Comparison of ENCODE assay signal across 28 mouse cellular contexts in genomic region chr11:67008528-67008927, GRCm38 (mm10). TPM values are rescaled to one million over a fixed set of nuclear protein-coding genes. Genes with fewer than 3 reads are reported as not detected.
DNase-seq lines count a peak whose midpoint lies in the region; ATAC-seq and TF ChIP-seq lines count a peak whose summit lies in the region.
"Had no signal": no experiment of that assay in that cellular context is flagged by ENCODE, and none has a peak within 500 bp of the region (broad histone marks: within the 10 kb centered on the region; RNA-seq: fewer than 3 reads in every experiment).

No protein-coding gene starts in this region.

- H3K9ac ChIP-seq in hindbrain, embryonic 14.5 days = no peak overlapping the region
- H3K9ac ChIP-seq in neural tube, embryonic 13.5 days = no peak overlapping the region
- H3K9ac ChIP-seq in neural tube, embryonic 15.5 days (replicated peaks) = no peak overlapping the region
- 0 out of 2 replicates have a peak overlapping the region, but pooled peaks have one; percentile 15 for H3K9ac ChIP-seq in ES-Bruce4 (ENCODE audit: low read depth, poor library complexity, severe bottlenecking)
- 0 out of 2 replicates have a peak overlapping the region, but pooled peaks have one; percentile 8 for H3K9ac ChIP-seq in hindbrain, embryonic 16.5 days (ENCODE audit: low read depth, low read length)
- H3K9ac ChIP-seq: embryonic facial prominence, embryonic 12.5 days; embryonic facial prominence, embryonic 15.5 days; forebrain, postnatal 0 days; heart, embryonic 12.5 days; heart, embryonic 15.5 days; intestine, embryonic 15.5 days had no signal

- TF ChIP-seq EP300 in ES-Bruce4 (IDR thresholded peaks at IDR 0.05; ENCODE audit: insufficient read depth, low read depth, low read length) = no peak

- WGBS in hindbrain, embryonic 14.5 days = 83% methylated on average over 4 of the region's 4 CpGs
- WGBS in hindbrain, embryonic 10.5 days = 92% methylated on average over 4 of the region's 4 CpGs
- 70% methylated on average over 4 of the region's 4 CpGs for whole genome bisulfite sequencing in neural tube, embryonic 13.5 days
- WGBS in neural tube, embryonic 15.5 days = 71% methylated on average over 4 of the region's 4 CpGs
- WGBS in hindbrain, embryonic 16.5 days = 71% methylated on average over 4 of the region's 4 CpGs

- no peak overlapping the region for H3K4me2 ChIP-seq in hindbrain, embryonic 14.5 days (replicated peaks)
- no peak overlapping the region for H3K4me2 ChIP-seq in neural tube, embryonic 13.5 days
- no peak overlapping the region for H3K4me2 ChIP-seq in neural tube, embryonic 15.5 days
- H3K4me2 ChIP-seq in hindbrain, embryonic 16.5 days (ENCODE audit: low read length) = no peak overlapping the region
- H3K4me2 ChIP-seq: embryonic facial prominence, embryonic 12.5 days; embryonic facial prominence, embryonic 15.5 days; heart, embryonic 12.5 days; heart, embryonic 15.5 days; intestine, embryonic 15.5 days had no signal

- peak overlapping the region; percentile 64; the same call in 1 of the 2 replicates for H3K27ac ChIP-seq in hindbrain, embryonic 14.5 days
- H3K27ac ChIP-seq in hindbrain, embryonic 10.5 days = no peak overlapping the region
- H3K27ac ChIP-seq in neural tube, embryonic 13.5 days (replicated peaks) = peak overlapping the region; percentile 71
- no peak overlapping the region for H3K27ac ChIP-seq in neural tube, embryonic 15.5 days (replicated peaks)
- H3K27ac ChIP-seq in ES-Bruce4 (ENCODE audit: insufficient read depth, low read length) = peak overlapping the region; percentile 34; the same call in 1 of the 2 replicates
- H3K27ac ChIP-seq in hindbrain, embryonic 16.5 days (ENCODE audit: low read depth, low read length) = peak overlapping the region; percentile 3; the same call in 1 of the 2 replicates
- H3K27ac ChIP-seq: embryonic facial prominence, embryonic 12.5 days; embryonic facial prominence, embryonic 15.5 days; heart, embryonic 15.5 days; intestine, embryonic 15.5 days had no signal

- H3K4me1 ChIP-seq in hindbrain, embryonic 14.5 days (replicated peaks; ENCODE audit: control insufficient read depth, insufficient read depth, low read length) = peaks cover 22% of the 10 kb centered on the region; the same call in 1 of the 2 replicates
- H3K4me1 ChIP-seq in hindbrain, embryonic 10.5 days (replicated peaks) = peaks cover 20% of the 10 kb centered on the region
- peaks cover 42% of the 10 kb centered on the region for H3K4me1 ChIP-seq in neural tube, embryonic 13.5 days (replicated peaks)
- H3K4me1 ChIP-seq in neural tube, embryonic 15.5 days = peaks cover 25% of the 10 kb centered on the region
- H3K4me1 ChIP-seq in ES-Bruce4 (ENCODE audit: control insufficient read depth, insufficient read depth, low read length) = peaks cover 2% of the 10 kb centered on the region
- H3K4me1 ChIP-seq in hindbrain, embryonic 16.5 days (ENCODE audit: control insufficient read depth, insufficient read depth, low read depth, low read length) = peaks cover 10% of the 10 kb centered on the region
- H3K4me1 ChIP-seq: embryonic facial prominence, embryonic 15.5 days had no signal

- H3K9me3 ChIP-seq in hindbrain, embryonic 14.5 days (ENCODE audit: control insufficient read depth, low read length) = no peaks in the 10 kb centered on the region
- H3K9me3 ChIP-seq in hindbrain, embryonic 10.5 days = no peaks in the 10 kb centered on the region
- no peaks in the 10 kb centered on the region for H3K9me3 ChIP-seq in neural tube, embryonic 13.5 days
- H3K9me3 ChIP-seq in neural tube, embryonic 15.5 days (replicated peaks) = no peaks in the 10 kb centered on the region
- H3K9me3 ChIP-seq in ES-Bruce4 (replicated peaks; ENCODE audit: control insufficient read depth, insufficient read depth, low read length, poor library complexity, severe bottlenecking) = peaks cover 9% of the 10 kb centered on the region
- H3K9me3 ChIP-seq in hindbrain, embryonic 16.5 days (ENCODE audit: control insufficient read depth, low read length) = no peaks in the 10 kb centered on the region
- H3K9me3 ChIP-seq: embryonic facial prominence, embryonic 12.5 days; embryonic facial prominence, embryonic 15.5 days; G1E; heart, embryonic 12.5 days; heart, embryonic 15.5 days; intestine, embryonic 15.5 days had no signal

- DNase-seq in hindbrain, embryonic 14.5 days (ENCODE audit: low spot score) = no peak
- no peak for DNase-seq in hindbrain, embryonic 10.5 days (ENCODE audit: low spot score)
- no peak for DNase-seq in cerebellum, adult 11 months
- no peak for DNase-seq in left cerebral cortex, adult 9 months (ENCODE audit: low spot score in 2 of 2)
- DNase-seq: adrenal gland, postnatal 10 days; adrenal gland, postnatal 36 days; cerebellum, adult 9-11 months; forebrain, postnatal 0 days; gastrocnemius, postnatal 25 days; heart, adult 18-20 months; heart, postnatal 10 days had no signal

- ATAC-seq in hindbrain, embryonic 14.5 days (ENCODE audit: low FRiP score) = no peak
- peak; percentile 52 for ATAC-seq in neural tube, embryonic 13.5 days (ENCODE audit: low read depth)
- ATAC-seq in neural tube, embryonic 15.5 days (ENCODE audit: low FRiP score) = no peak
- ATAC-seq in hindbrain, embryonic 16.5 days = no peak; the same call in 1 of the 2 replicates
- ATAC-seq: CD4-positive, CD25-positive, alpha-beta regulatory T cell, adult 4 months; forebrain, embryonic 14.5 days; forebrain, postnatal 0 days; intestine, embryonic 15.5 days; Patski had no signal

- TF ChIP-seq POLR2A in ES-Bruce4 (IDR thresholded peaks at IDR 0.05; ENCODE audit: insufficient read depth, low read length) = no peak

- no peak overlapping the region for H3K4me3 ChIP-seq in hindbrain, embryonic 14.5 days (replicated peaks; ENCODE audit: low read length)
- no peak overlapping the region for H3K4me3 ChIP-seq in hindbrain, embryonic 10.5 days
- H3K4me3 ChIP-seq in neural tube, embryonic 13.5 days = no peak overlapping the region
- H3K4me3 ChIP-seq in neural tube, embryonic 15.5 days (replicated peaks) = no peak overlapping the region
- no peak overlapping the region for H3K4me3 ChIP-seq in ES-Bruce4 (ENCODE audit: low read depth, low read length)
- no peak overlapping the region for H3K4me3 ChIP-seq in hindbrain, embryonic 16.5 days (ENCODE audit: low read length)
- H3K4me3 ChIP-seq: embryonic facial prominence, embryonic 12.5 days; embryonic facial prominence, embryonic 15.5 days; heart, embryonic 12.5 days; heart, embryonic 15.5 days; intestine, embryonic 15.5 days had no signal

- H3K36me3 ChIP-seq in hindbrain, embryonic 14.5 days (replicated peaks; ENCODE audit: control insufficient read depth, insufficient read depth) = no peaks in the 10 kb centered on the region
- H3K36me3 ChIP-seq in hindbrain, embryonic 10.5 days = no peaks in the 10 kb centered on the region
- H3K36me3 ChIP-seq in neural tube, embryonic 13.5 days = no peaks in the 10 kb centered on the region
- no peaks in the 10 kb centered on the region for H3K36me3 ChIP-seq in neural tube, embryonic 15.5 days
- H3K36me3 ChIP-seq in ES-Bruce4 (ENCODE audit: control insufficient read depth, insufficient read depth, low read length, poor library complexity, severe bottlenecking) = no peaks in the 10 kb centered on the region
- H3K36me3 ChIP-seq in hindbrain, embryonic 16.5 days (ENCODE audit: control insufficient read depth, insufficient read depth, low read length) = no peaks in the 10 kb centered on the region
- H3K36me3 ChIP-seq: embryonic facial prominence, embryonic 12.5 days; embryonic facial prominence, embryonic 15.5 days; G1E; heart, embryonic 12.5 days; heart, embryonic 15.5 days; intestine, embryonic 15.5 days had no signal

- TF ChIP-seq CTCF in ES-Bruce4 (IDR thresholded peaks at IDR 0.05; ENCODE audit: low read depth, low read length) = no peak

- no peaks in the 10 kb centered on the region for H3K27me3 ChIP-seq in hindbrain, embryonic 14.5 days (ENCODE audit: control insufficient read depth, insufficient read depth, low read length)
- no peaks in the 10 kb centered on the region for H3K27me3 ChIP-seq in hindbrain, embryonic 10.5 days (ENCODE audit: insufficient read depth, poor library complexity, severe bottlenecking)
- H3K27me3 ChIP-seq in neural tube, embryonic 13.5 days = no peaks in the 10 kb centered on the region
- no peaks in the 10 kb centered on the region for H3K27me3 ChIP-seq in neural tube, embryonic 15.5 days (replicated peaks)
- no peaks in the 10 kb centered on the region for H3K27me3 ChIP-seq in ES-Bruce4 (ENCODE audit: control insufficient read depth, insufficient read depth, low read length, poor library complexity, severe bottlenecking)
- no peaks in the 10 kb centered on the region for H3K27me3 ChIP-seq in hindbrain, embryonic 16.5 days (replicated peaks; ENCODE audit: control insufficient read depth, insufficient read depth, low read length)
- H3K27me3 ChIP-seq: embryonic facial prominence, embryonic 12.5 days; embryonic facial prominence, embryonic 15.5 days; heart, embryonic 12.5 days; heart, embryonic 15.5 days; intestine, embryonic 15.5 days had no signal

RNA-seq across cellular contexts. Expression of gene Tmem220, which starts 16.4 kb away (rescaled TPM):
- polyA plus RNA-seq in hindbrain, embryonic 14.5 days (2014; fragmentation: Nextera tagmentation; extraction: Ambion mirVana) = 0.59 and 1.1 TPM in 2 replicates
- 0.43 and 1.5 TPM in 2 replicates for polyA plus RNA-seq in hindbrain, embryonic 10.5 days (2016; fragmentation: Nextera tagmentation; extraction: Ambion mirVana)
- polyA plus RNA-seq in neural tube, embryonic 13.5 days (2015; fragmentation: Nextera tagmentation; extraction: Ambion mirVana) = 0.87 and 0.98 TPM in 2 replicates
- 0.51 and 0.59 TPM in 2 replicates for polyA plus RNA-seq in neural tube, embryonic 15.5 days (2015; fragmentation: Nextera tagmentation; extraction: Ambion mirVana)
- 2.0 and 2.1 TPM in 2 replicates for polyA plus RNA-seq in ES-Bruce4 (2011; ENCODE audit: insufficient read depth, insufficient read length, low read depth, missing spikeins)
- 0.50 and 0.57 TPM in 2 replicates for polyA plus RNA-seq in hindbrain, embryonic 16.5 days (2015; fragmentation: Nextera tagmentation; extraction: Ambion mirVana)

RNA-seq across cellular contexts. Expression of gene Adprm, which starts 43.9 kb away (rescaled TPM):
- polyA plus RNA-seq in hindbrain, embryonic 14.5 days (2014; fragmentation: Nextera tagmentation; extraction: Ambion mirVana) = 32.4 and 37.0 TPM in 2 replicates
- polyA plus RNA-seq in hindbrain, embryonic 10.5 days (2016; fragmentation: Nextera tagmentation; extraction: Ambion mirVana) = 28.3 and 30.4 TPM in 2 replicates
- 38.0 and 41.3 TPM in 2 replicates for polyA plus RNA-seq in neural tube, embryonic 13.5 days (2015; fragmentation: Nextera tagmentation; extraction: Ambion mirVana)
- 31.5 and 31.7 TPM in 2 replicates for polyA plus RNA-seq in neural tube, embryonic 15.5 days (2015; fragmentation: Nextera tagmentation; extraction: Ambion mirVana)
- 24.5 and 30.6 TPM in 2 replicates for polyA plus RNA-seq in ES-Bruce4 (2011; ENCODE audit: insufficient read depth, insufficient read length, low read depth, missing spikeins)
- 30.3 and 30.8 TPM in 2 replicates for polyA plus RNA-seq in hindbrain, embryonic 16.5 days (2015; fragmentation: Nextera tagmentation; extraction: Ambion mirVana)

RNA-seq across cellular contexts. Expression of gene Sco1, which starts 43.9 kb away (rescaled TPM):
- polyA plus RNA-seq in hindbrain, embryonic 14.5 days (2014; fragmentation: Nextera tagmentation; extraction: Ambion mirVana) = 10.2 and 11.7 TPM in 2 replicates
- 18.0 and 22.3 TPM in 2 replicates for polyA plus RNA-seq in hindbrain, embryonic 10.5 days (2016; fragmentation: Nextera tagmentation; extraction: Ambion mirVana)
- 14.2 and 15.4 TPM in 2 replicates for polyA plus RNA-seq in neural tube, embryonic 13.5 days (2015; fragmentation: Nextera tagmentation; extraction: Ambion mirVana)
- polyA plus RNA-seq in neural tube, embryonic 15.5 days (2015; fragmentation: Nextera tagmentation; extraction: Ambion mirVana) = 12.3 and 12.7 TPM in 2 replicates
- polyA plus RNA-seq in ES-Bruce4 (2011; ENCODE audit: insufficient read depth, insufficient read length, low read depth, missing spikeins) = 37.7 and 44.2 TPM in 2 replicates
- 9.6 and 12.0 TPM in 2 replicates for polyA plus RNA-seq in hindbrain, embryonic 16.5 days (2015; fragmentation: Nextera tagmentation; extraction: Ambion mirVana)

RNA-seq across cellular contexts. Expression of gene Tmem238l, which starts 52.1 kb away (rescaled TPM):
- polyA plus RNA-seq in hindbrain, embryonic 14.5 days (2014; fragmentation: Nextera tagmentation; extraction: Ambion mirVana) = not detected in 2 replicates
- polyA plus RNA-seq in hindbrain, embryonic 10.5 days (2016; fragmentation: Nextera tagmentation; extraction: Ambion mirVana) = not detected in 2 replicates
- polyA plus RNA-seq in neural tube, embryonic 13.5 days (2015; fragmentation: Nextera tagmentation; extraction: Ambion mirVana) = not detected in 2 replicates
- not detected in 2 replicates for polyA plus RNA-seq in neural tube, embryonic 15.5 days (2015; fragmentation: Nextera tagmentation; extraction: Ambion mirVana)
- not detected in 2 replicates for polyA plus RNA-seq in ES-Bruce4 (2011; ENCODE audit: insufficient read depth, insufficient read length, low read depth, missing spikeins)
- polyA plus RNA-seq in hindbrain, embryonic 16.5 days (2015; fragmentation: Nextera tagmentation; extraction: Ambion mirVana) = not detected in 2 replicates
- polyA plus RNA-seq: C2C12; CD4-positive, CD25-positive, alpha-beta regulatory T cell, adult 4 months; cerebellum, adult 2 months; embryonic facial prominence, embryonic 12.5 days; forebrain, embryonic 11.5 days; forebrain, embryonic 14.5 days; forebrain, postnatal 0 days; frontal cortex, adult 2 months; G1E; heart, embryonic 12.5 days; Patski had no signal

Comparison
In these comparisons a context has a peak if more than half of its experiments do, and no peak if none do; other contexts are left out.
1. H3K27ac ChIP-seq: peak in hindbrain, embryonic 14.5 days (single experiment), neural tube, embryonic 13.5 days (single experiment), ES-Bruce4 (single experiment) and hindbrain, embryonic 16.5 days (single experiment); none in hindbrain, embryonic 10.5 days (single experiment) and neural tube, embryonic 15.5 days (single experiment).
2. H3K9ac ChIP-seq: peak in ES-Bruce4 (single experiment) and hindbrain, embryonic 16.5 days (single experiment); none in hindbrain, embryonic 14.5 days (single experiment), neural tube, embryonic 13.5 days (single experiment) and neural tube, embryonic 15.5 days (single experiment).